Mouse (Mus musculus) cerebellum, adult 2 months (tissue): Measurements from ENCODE around the gene Lrig1. TPM values are rescaled to one million over a fixed set of nuclear protein-coding genes. Genes with fewer than 3 reads are reported as not detected.

Experiments used
- DNase-seq, 2 experiments: peaks; one replicate each; pipeline ENCODE4 v3.0.0; 2021
- H3K27ac ChIP-seq: fragments of 200-500 bp; 2 replicates; pipeline ENCODE4 v1.5.1; 2012; ENCODE audit warnings: low read length, control low read depth, inconsistent platforms; ENCODE audit not compliant: insufficient read depth
- H3K27me3 ChIP-seq: fragments of 200-500 bp; 2 replicates; pipeline ENCODE4 v1.6.1; 2012; ENCODE audit warnings: inconsistent platforms, mild to moderate bottlenecking, low read length, moderate library complexity; ENCODE audit not compliant: control insufficient read depth, insufficient read depth
- H3K4me1 ChIP-seq: fragments of 200-500 bp; 2 replicates; pipeline ENCODE4 v1.6.1; 2011; ENCODE audit warnings: low read length; ENCODE audit not compliant: control insufficient read depth, insufficient read depth
- H3K4me3 ChIP-seq: fragments of 200-500 bp; replicated peaks from 2 replicates; pipeline ENCODE3; 2011; ENCODE audit warnings: mild to moderate bottlenecking, low read depth, low read length, control low read depth; ENCODE audit not compliant: insufficient read depth
- CTCF ChIP-seq: fragments of 200-500 bp; IDR thresholded peaks from 2 replicates; pipeline ENCODE4 v1.5.1; 2011; ENCODE audit warnings: low read depth, mild to moderate bottlenecking, control low read depth, low read length, moderate library complexity, borderline replicate concordance; ENCODE audit not compliant: insufficient read depth
- POLR2A ChIP-seq: fragments of 200-500 bp; IDR thresholded peaks from 2 replicates; pipeline ENCODE4 v1.6.1; 2011; ENCODE audit warnings: low read length, control low read depth, borderline replicate concordance; ENCODE audit not compliant: insufficient read depth
- WGBS: fragments of 180-500 bp; shearing (Covaris S2); methylation state at CpG from one replicate; pipeline ENCODE4 v1.1.7; 2018; 5-methylcytosine and 5-hydroxymethylcytosine counted together
- polyA plus RNA-seq: library from polyadenylated mRNA; depleted of rRNA; stranded (reverse); fragments of >200 nt; gene quantifications from 2 replicates; pipeline ENCODE4 v1.2.3, GENCODE M21; 2012; rRNA removed

Gene Lrig1
- polyA plus RNA-seq: 84.5 and 86.2 TPM in 2 replicates

GRCm38 (mm10) chr6:94700067-94700491, at the start of gene Lrig1:
Gene Lrig1 (minus strand): TSS chr6:94700158.
- peak within 1 kb of the TSS; percentile 65 for H3K27ac ChIP-seq
- DNase-seq: peak; percentile 97 to 99
- peaks cover 18% of the 10 kb centered on the region for H3K4me1 ChIP-seq
- peak within 1 kb of the TSS; percentile 68 for H3K4me3 ChIP-seq
- 2% methylated on average over 37 of the region's 40 CpGs for WGBS
- no peaks in the 10 kb centered on the region for H3K27me3 ChIP-seq
- no peak for TF ChIP-seq CTCF
- peak; percentile 77; the same call in 1 of the 2 replicates for TF ChIP-seq POLR2A

GRCm38 (mm10) chr6:94749626-94750025, 49.7 kb upstream of the Lrig1 start:
- 82% methylated on average over 3 of the region's 3 CpGs for WGBS
- DNase-seq: no peak
- H3K4me1 ChIP-seq: no peaks in the 10 kb centered on the region
- no peak overlapping the region for H3K4me3 ChIP-seq
- no peak overlapping the region for H3K27ac ChIP-seq
- TF ChIP-seq POLR2A: no peak
- no peak for TF ChIP-seq CTCF
- no peaks in the 10 kb centered on the region for H3K27me3 ChIP-seq

GRCm38 (mm10) chr6:94748361-94748760, 48.4 kb upstream of the Lrig1 start:
- H3K4me3 ChIP-seq: no peak overlapping the region
- no peak overlapping the region for H3K27ac ChIP-seq
- 78% methylated on average over 7 of the region's 7 CpGs for WGBS
- no peak for DNase-seq
- no peaks in the 10 kb centered on the region for H3K4me1 ChIP-seq
- no peaks in the 10 kb centered on the region for H3K27me3 ChIP-seq
- no peak for TF ChIP-seq CTCF
- no peak for TF ChIP-seq POLR2A

- no peak overlapping the region for H3K4me3 ChIP-seq
- H3K4me1 ChIP-seq: no peaks in the 10 kb centered on the region
- TF ChIP-seq POLR2A: no peak
- TF ChIP-seq CTCF: no peak
- no peaks in the 10 kb centered on the region for H3K27me3 ChIP-seq
- no peak overlapping the region for H3K27ac ChIP-seq
- DNase-seq: no peak
- 82% methylated on average over 14 of the region's 14 CpGs for WGBS
These were observed 40.3 kb upstream of the Lrig1 start for GRCm38 (mm10) chr6:94740117-94740729.

- 72% methylated on average over 3 of the region's 3 CpGs for WGBS
- Histone ChIP-seq H3K27ac (no peak overlapping the region), H3K4me1 (no peaks in the 10 kb centered on the region), H3K4me3 (no peak overlapping the region), H3K27me3 (no peaks in the 10 kb centered on the region)
- TF ChIP-seq CTCF (no peak), POLR2A (no peak)
- no peak for DNase-seq
These were observed 38.7 kb upstream of the Lrig1 start for GRCm38 (mm10) chr6:94738647-94739046.

GRCm38 (mm10) chr6:94733878-94734277, 33.9 kb upstream of the Lrig1 start:
- no peak for TF ChIP-seq CTCF
- TF ChIP-seq POLR2A: no peak
- Histone ChIP-seq H3K27me3 (no peaks in the 10 kb centered on the region), H3K27ac (no peak overlapping the region), H3K4me3 (no peak overlapping the region), H3K4me1 (no peaks in the 10 kb centered on the region)
- 70% methylated on average over 5 of the region's 5 CpGs for WGBS
- DNase-seq: no peak

GRCm38 (mm10) chr6:94729847-94730246, 29.9 kb upstream of the Lrig1 start:
- H3K4me1 ChIP-seq: no peaks in the 10 kb centered on the region
- WGBS: 25% methylated on average over 18 of the region's 18 CpGs
- no peak overlapping the region for H3K27ac ChIP-seq
- no peak overlapping the region for H3K4me3 ChIP-seq
- H3K27me3 ChIP-seq: no peaks in the 10 kb centered on the region
- TF ChIP-seq POLR2A: no peak
- no peak for TF ChIP-seq CTCF
- peak in 1 of 2 experiments; percentile 4 for DNase-seq

GRCm38 (mm10) chr6:94729132-94729531, 29.2 kb upstream of the Lrig1 start:
- WGBS: 31% methylated on average over 3 of the region's 3 CpGs
- H3K27ac ChIP-seq: no peak overlapping the region
- no peak for DNase-seq
- no peak for TF ChIP-seq CTCF
- TF ChIP-seq POLR2A: no peak
- H3K27me3 ChIP-seq: no peaks in the 10 kb centered on the region
- no peaks in the 10 kb centered on the region for H3K4me1 ChIP-seq
- H3K4me3 ChIP-seq: no peak overlapping the region
